Mouse (Mus musculus): ENCODE measurements around the gene Yipf2. TPM values are rescaled to one million over a fixed set of nuclear protein-coding genes. Genes with fewer than 3 reads are reported as not detected.

The Yipf2 gene
- polyA plus RNA-seq (2012): 6.4 and 8.6 TPM in 2 replicates

GRCm38 (mm10) chr9:21592703-21593121, at the start of gene Yipf2, which contains the start of gene Timm29:
Gene Yipf2 (minus strand): TSS chr9:21592828.
Gene Timm29 (plus strand): TSS chr9:21592722.

GRCm38 (mm10) chr9:21615617-21616231, 23.1 kb upstream of the Yipf2 start, which contains the start of gene Smarca4:
Gene Smarca4 (plus strand): TSS chr9:21616169.

GRCm38 (mm10) chr9:21546789-21547074, 45.9 kb downstream of the Yipf2 start, which contains the start of gene Carm1:
Gene Carm1 (plus strand): TSS chr9:21546894.

Other genes starting within 250 kb of the Yipf2 start
- gene Ilf3, start 225.0 kb downstream of the Yipf2 start, polyA plus RNA-seq (2012): 145 and 195 TPM in 2 replicates
- gene Qtrt1, start 181.0 kb downstream of the Yipf2 start, polyA plus RNA-seq (2012): 51.4 and 64.1 TPM in 2 replicates
- 450 and 507 TPM in 2 replicates for gene Dnm2, start 167.9 kb downstream of the Yipf2 start, polyA plus RNA-seq (2012)
- gene Tmed1, start 82.6 kb downstream of the Yipf2 start, polyA plus RNA-seq (2012): 10.9 and 14.0 TPM in 2 replicates
- 15.6 and 49.8 TPM in 2 replicates for gene AB124611, start 66.7 kb downstream of the Yipf2 start, polyA plus RNA-seq (2012)
- 143 TPM in 2 replicates for gene Carm1, start 45.9 kb downstream of the Yipf2 start, polyA plus RNA-seq (2012)
- gene Timm29, start 106 bp downstream of the Yipf2 start, polyA plus RNA-seq (2012): 23.6 and 24.1 TPM in 2 replicates
- gene Smarca4, start 23.3 kb upstream of the Yipf2 start, polyA plus RNA-seq (2012): 227 and 251 TPM in 2 replicates
- 26.7 and 29.8 TPM in 2 replicates for gene Ldlr, start 130.7 kb upstream of the Yipf2 start, polyA plus RNA-seq (2012)
- gene Spc24, start 167.5 kb upstream of the Yipf2 start, polyA plus RNA-seq (2012): 101 and 106 TPM in 2 replicates
- 1.9 and 2.9 TPM in 2 replicates for gene Kank2, start 205.9 kb upstream of the Yipf2 start, polyA plus RNA-seq (2012)
- gene Angptl8, start 242.7 kb upstream of the Yipf2 start, polyA plus RNA-seq (2012): 1.7 and 3.7 TPM in 2 replicates

Measured in megakaryocyte-erythroid progenitor cell, adult 5 weeks (primary cell).